Mouse (Mus musculus) lung, adult 2 months (tissue): ENCODE measurements around the gene Gpr182.

Experiments used
- CTCF ChIP-seq: fragments of 200-500 bp; IDR thresholded peaks from 2 replicates; pipeline ENCODE4 v1.5.1; 2011; ENCODE audit warnings: mild to moderate bottlenecking, low read length, control low read depth; ENCODE audit not compliant: insufficient read depth
- POLR2A ChIP-seq: fragments of 200-500 bp; IDR thresholded peaks from 2 replicates; pipeline ENCODE4 v1.6.1; 2011; ENCODE audit warnings: low read depth, mild to moderate bottlenecking, control low read depth, low read length, borderline replicate concordance; ENCODE audit errors: extremely low read depth

DNA sequence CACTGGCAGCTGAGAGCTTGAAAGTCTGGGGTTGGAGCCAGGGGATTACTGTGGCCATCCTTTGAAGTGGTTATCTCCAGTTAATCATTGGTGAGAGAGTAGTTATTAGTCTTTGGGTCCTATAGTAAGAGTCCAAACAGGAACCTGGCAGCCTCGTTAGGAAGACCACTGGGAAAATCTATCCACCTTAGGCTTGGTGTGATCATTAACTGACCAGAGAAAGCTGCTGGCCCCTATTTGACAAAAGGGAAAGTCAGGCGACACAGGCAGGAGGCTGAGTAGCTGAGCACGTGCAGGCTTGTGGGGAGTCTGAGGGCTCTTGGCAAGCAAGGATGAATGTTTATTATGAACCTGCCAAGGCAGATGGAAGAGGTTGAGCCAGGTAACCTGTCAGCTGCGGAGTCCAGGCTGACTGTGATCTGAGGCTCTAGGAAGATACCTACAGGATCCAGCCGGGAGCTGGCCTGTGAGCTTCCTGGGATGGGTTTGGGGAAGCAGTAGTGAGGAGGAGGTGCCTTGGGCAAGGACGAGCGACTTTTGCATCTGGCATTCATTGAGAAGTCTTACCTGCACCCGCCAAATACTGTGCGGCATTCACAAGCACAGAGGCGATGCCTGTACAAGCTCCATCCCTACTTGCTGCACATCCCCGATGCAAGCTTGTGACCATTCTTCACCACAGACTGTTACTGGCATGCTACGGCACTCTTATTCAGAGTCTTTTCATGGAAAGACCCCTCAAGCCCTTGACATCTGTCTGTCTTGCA is 12.6 kb upstream of the Gpr182 start:
- no peak for TF ChIP-seq CTCF
- TF ChIP-seq POLR2A: no peak
